Mouse (Mus musculus) heart, embryonic 12.5 days (tissue): Measurements from ENCODE around the gene Krt16. TPM values are rescaled to one million over a fixed set of nuclear protein-coding genes. Genes with fewer than 3 reads are reported as not detected.
"Not testable (repeated sequence)": the region's sequence is repeated elsewhere in the genome, so short reads cannot be mapped to it uniquely, and the experiment has no call there.

ENCODE experiments used
- ATAC-seq: fragments of 200-750 bp; cut with Nextera tagmentation; 2 replicates; pipeline ENCODE4 v1.8.0; 2017; ENCODE audit warnings: moderate TSS enrichment, moderate library complexity; ENCODE audit not compliant: insufficient number of reproducible peaks, low FRiP score
- H3K27ac ChIP-seq: fragments of 300-500 bp; sonication (generic); 2 replicates; pipeline ENCODE4 v1.5.1; 2016; ENCODE audit warnings: mild to moderate bottlenecking, moderate library complexity; ENCODE audit not compliant: poor library complexity, severe bottlenecking
- H3K27me3 ChIP-seq: fragments of 300-500 bp; sonication (generic); replicated peaks from 2 replicates; pipeline ENCODE4 v1.6.1; 2016; ENCODE audit warnings: mild to moderate bottlenecking, moderate library complexity
- H3K36me3 ChIP-seq: fragments of 300-500 bp; sonication (generic); 2 replicates; pipeline ENCODE4 v1.6.1; 2016; ENCODE audit warnings: mild to moderate bottlenecking, moderate library complexity
- H3K4me1 ChIP-seq: fragments of 300-500 bp; sonication (generic); replicated peaks from 2 replicates; pipeline ENCODE4 v1.6.1; 2016; ENCODE audit warnings: mild to moderate bottlenecking
- H3K4me2 ChIP-seq: fragments of 300-500 bp; sonication (generic); 2 replicates; pipeline ENCODE4 v1.6.1; 2016; ENCODE audit warnings: mild to moderate bottlenecking, moderate library complexity
- H3K4me3 ChIP-seq: fragments of 300-500 bp; sonication (generic); 2 replicates; pipeline ENCODE4 v1.5.1; 2016; ENCODE audit warnings: mild to moderate bottlenecking
- H3K9ac ChIP-seq: fragments of 300-500 bp; sonication (generic); 2 replicates; pipeline ENCODE4 v1.6.1; 2016; ENCODE audit warnings: mild to moderate bottlenecking, moderate library complexity
- H3K9me3 ChIP-seq: fragments of 300-500 bp; sonication (generic); replicated peaks from 2 replicates; pipeline ENCODE4 v1.6.1; 2016; ENCODE audit warnings: mild to moderate bottlenecking, moderate library complexity
- WGBS: fragments of 180-500 bp; shearing (Covaris S2); methylation state at CpG from one replicate; pipeline ENCODE4 v1.1.7; 2016; 5-methylcytosine and 5-hydroxymethylcytosine counted together
- polyA plus RNA-seq: library from polyadenylated mRNA; unstranded; fragments of >200 nt; fragmentation: Nextera tagmentation; extraction: Ambion mirVana; gene quantifications from 2 replicates; pipeline ENCODE4 v1.2.1, GENCODE M21; 2016

Gene Krt16
- polyA plus RNA-seq, 1 experiment from 2014 or later = not detected

DNA sequence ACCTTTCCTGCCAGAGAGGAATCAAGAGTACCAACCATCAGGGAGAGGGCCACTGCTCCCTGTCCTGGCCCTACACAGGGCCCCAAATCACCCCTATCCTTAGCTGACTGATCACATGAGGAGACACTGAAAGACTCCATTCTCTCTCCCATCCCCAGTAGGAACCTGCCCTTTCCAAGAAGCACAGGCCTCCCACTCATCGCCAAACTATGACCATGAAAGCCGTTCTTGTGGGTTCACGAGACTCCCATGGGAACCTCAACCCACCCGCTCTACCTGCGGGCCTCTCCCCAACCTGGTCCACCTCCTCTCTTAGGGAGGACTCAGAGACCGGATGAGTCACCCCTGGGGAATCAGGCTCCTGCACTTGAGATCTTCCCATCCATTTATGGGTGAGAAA is 6.8 kb upstream of the Krt16 start:
- Histone ChIP-seq H3K4me3 (no peak overlapping the region), H3K27me3 (0 out of 2 replicates have a peak, but pooled peaks cover 3% of the 10 kb centered on the region), H3K4me2 (no peak overlapping the region), H3K36me3 (no peaks in the 10 kb centered on the region), H3K9ac (no peak overlapping the region), H3K27ac (no peak overlapping the region), H3K9me3 (no peaks in the 10 kb centered on the region), H3K4me1 (no peaks in the 10 kb centered on the region)
- no peak for ATAC-seq
- WGBS = 85% methylated on average over 6 of the region's 6 CpGs

DNA sequence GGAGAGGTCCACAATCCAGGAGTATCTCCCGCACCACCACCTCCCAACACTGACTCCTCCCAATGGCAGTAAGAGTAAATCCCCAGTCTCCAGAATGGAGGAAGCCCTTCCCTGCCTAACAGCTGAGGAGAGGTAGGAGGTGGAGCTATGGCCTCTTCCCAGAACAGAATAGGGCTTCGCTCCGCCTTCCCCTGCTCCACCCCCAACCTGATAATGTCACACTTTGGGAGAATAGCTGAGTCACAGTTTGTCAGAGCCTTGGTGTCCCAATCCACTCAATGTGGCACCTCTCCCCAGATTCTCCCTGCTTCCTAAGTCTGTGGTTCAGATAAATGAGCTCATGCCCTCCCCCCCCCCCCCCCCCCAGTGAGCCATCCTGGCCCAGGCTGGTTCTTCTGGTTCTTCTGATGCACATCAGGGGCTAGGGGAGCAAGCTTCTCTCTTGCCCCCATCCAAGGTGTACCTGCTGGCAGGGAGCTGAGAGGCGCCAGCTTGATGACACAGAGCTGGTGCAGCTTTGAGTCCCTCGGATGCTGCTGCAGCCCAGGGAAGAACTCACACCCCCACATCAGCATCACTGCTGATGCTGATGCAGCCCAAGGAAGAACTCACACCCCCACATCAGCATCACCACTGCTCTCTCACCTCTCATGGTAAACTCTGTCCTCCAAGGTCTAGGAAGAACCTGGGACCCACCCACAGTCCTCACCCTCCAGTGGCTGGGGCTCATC is 5.8 kb upstream of the Krt16 start:
- Histone ChIP-seq H3K4me3 (no peak overlapping the region), H3K36me3 (no peaks in the 10 kb centered on the region), H3K9ac (no peak overlapping the region), H3K4me1 (no peaks in the 10 kb centered on the region), H3K27me3 (0 out of 2 replicates have a peak, but pooled peaks cover 3% of the 10 kb centered on the region), H3K27ac (no peak overlapping the region), H3K9me3 (no peaks in the 10 kb centered on the region), H3K4me2 (no peak overlapping the region)
- no peak for ATAC-seq
- WGBS = 45% methylated on average over 5 of the region's 5 CpGs

DNA sequence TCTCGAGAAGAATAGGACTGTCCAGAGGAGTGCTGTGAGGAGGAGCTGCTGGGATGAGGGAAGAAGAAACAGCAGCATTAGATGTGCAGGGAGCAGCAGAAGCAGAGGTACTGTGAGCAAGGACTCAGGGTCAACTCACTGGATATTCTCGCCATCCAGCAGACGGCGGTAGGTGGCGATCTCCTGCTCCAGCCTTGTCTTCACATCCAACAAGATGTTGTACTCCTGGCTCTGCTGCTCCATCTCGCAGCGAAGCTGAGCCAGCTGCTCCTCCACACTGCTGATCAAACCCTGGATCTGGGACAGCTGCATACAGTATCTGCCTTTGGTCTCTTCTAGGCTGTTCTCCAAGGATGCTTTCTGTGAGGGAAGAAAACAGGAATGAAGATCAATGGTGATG is 2.2 kb downstream of the Krt16 start:
- H3K4me2 ChIP-seq, H3K27ac ChIP-seq: not testable (repeated sequence)
- 50% methylated on average over 7 of the region's 7 CpGs for WGBS

DNA sequence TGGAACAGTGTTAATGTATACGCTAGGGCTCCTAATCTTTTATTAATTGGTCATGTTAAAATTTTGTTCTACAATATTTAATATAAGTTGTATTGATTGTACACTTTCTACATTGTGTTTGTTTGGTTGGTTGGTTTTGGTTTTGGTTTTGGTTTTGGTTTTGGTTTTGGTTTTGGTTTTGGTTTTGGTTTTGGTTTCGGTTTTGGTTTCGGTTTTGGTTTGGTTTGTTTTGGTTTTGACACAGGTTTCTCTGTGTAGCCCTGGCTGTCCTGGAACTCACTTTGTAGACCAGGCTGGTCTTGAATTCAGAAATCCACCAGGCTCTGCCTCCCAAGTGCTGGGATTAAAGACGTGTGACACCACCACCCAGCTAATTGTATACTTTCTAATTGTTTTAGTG is 8.4 kb downstream of the Krt16 start:
- not testable (repeated sequence) for H3K36me3 ChIP-seq, H3K4me2 ChIP-seq, H3K27ac ChIP-seq, H3K4me1 ChIP-seq, H3K27me3 ChIP-seq, ATAC-seq, H3K4me3 ChIP-seq, H3K9ac ChIP-seq, H3K9me3 ChIP-seq
- WGBS = 81% methylated on average over 4 of the region's 4 CpGs

More for the DNA sequence above, 2.2 kb downstream of the Krt16 start:
- not testable (repeated sequence) for ATAC-seq, H3K4me3 ChIP-seq, H3K9ac ChIP-seq, H3K27me3 ChIP-seq, H3K4me1 ChIP-seq, H3K9me3 ChIP-seq, H3K36me3 ChIP-seq

DNA sequence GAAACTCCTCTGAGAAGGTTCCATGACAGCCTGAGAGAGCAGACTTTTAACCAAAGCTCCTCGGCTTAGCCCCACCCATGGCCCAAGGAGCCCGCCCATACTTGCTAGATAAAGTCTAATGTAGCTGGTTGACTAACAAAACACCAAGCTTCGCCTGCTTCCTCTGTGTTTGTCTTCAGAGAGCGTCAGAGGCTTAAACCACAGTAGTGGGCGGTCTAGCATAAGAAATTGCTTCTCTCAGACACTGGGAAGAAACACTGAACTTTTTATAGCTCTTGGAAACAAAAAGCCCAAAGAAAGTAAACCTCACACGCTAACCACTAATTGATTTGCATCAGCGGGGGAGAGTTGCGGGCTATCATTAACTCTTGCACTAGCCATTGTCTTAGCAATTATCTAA is 27.0 kb downstream of the Krt16 start:
- no peak for ATAC-seq
- Histone ChIP-seq H3K27ac (no peak overlapping the region), H3K9ac (no peak overlapping the region), H3K4me1 (no peaks in the 10 kb centered on the region), H3K9me3 (no peaks in the 10 kb centered on the region), H3K27me3 (no peaks in the 10 kb centered on the region), H3K4me2 (no peak overlapping the region), H3K4me3 (no peak overlapping the region), H3K36me3 (no peaks in the 10 kb centered on the region)
- 66% methylated on average over 8 of the region's 8 CpGs for WGBS

DNA sequence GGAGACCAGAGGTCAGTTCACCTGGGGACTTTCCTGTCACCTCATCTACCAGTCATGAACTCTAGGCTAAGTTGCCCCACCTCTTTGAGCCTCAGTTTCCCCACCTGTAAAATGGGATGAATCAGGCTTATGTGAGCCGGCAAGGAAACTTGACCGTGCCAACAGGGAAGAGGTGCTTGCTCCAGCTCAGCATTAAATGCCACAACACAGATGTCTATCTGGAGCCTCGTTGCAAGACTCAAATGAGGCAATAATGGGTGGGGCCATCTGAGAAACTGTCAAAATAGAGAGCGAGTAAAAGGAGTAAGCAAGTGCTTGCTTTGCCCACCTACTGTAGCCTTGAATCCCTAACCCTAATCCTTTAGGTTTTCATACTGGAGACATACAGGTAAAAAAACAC is 29.4 kb downstream of the Krt16 start:
- Histone ChIP-seq H3K9me3 (no peaks in the 10 kb centered on the region), H3K4me2 (no peak overlapping the region), H3K27ac (no peak overlapping the region), H3K27me3 (no peaks in the 10 kb centered on the region), H3K36me3 (no peaks in the 10 kb centered on the region), H3K4me3 (no peak overlapping the region), H3K4me1 (no peaks in the 10 kb centered on the region), H3K9ac (no peak overlapping the region)
- no peak for ATAC-seq
- WGBS = 85% methylated on average over 4 of the region's 4 CpGs

DNA sequence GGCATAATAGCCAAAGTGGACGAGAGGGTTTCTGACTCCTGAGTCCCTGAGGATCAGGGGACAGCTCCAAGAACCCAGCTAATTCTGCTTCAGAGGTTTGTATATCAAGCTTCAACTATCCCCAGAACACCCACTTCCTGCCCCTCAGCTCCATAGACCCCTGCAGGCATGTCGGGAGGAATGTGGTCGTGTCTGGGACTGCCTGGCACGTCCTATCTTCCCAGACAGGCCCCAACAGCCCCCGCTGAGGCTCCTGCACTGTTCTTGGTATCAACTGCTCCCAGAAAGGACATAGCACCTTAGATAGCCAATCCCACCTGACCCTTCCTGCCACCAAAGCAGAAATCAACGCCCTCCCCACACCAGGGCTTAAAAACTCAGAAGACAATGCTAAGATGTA is 40.2 kb downstream of the Krt16 start:
- Histone ChIP-seq H3K36me3 (no peaks in the 10 kb centered on the region), H3K9ac (no peak overlapping the region), H3K27me3 (0 out of 2 replicates have a peak, but pooled peaks cover 6% of the 10 kb centered on the region), H3K27ac (no peak overlapping the region), H3K4me1 (no peaks in the 10 kb centered on the region), H3K4me2 (no peak overlapping the region), H3K9me3 (no peaks in the 10 kb centered on the region), H3K4me3 (no peak overlapping the region)
- ATAC-seq = no peak
- WGBS = 22% methylated on average over 6 of the region's 6 CpGs

DNA sequence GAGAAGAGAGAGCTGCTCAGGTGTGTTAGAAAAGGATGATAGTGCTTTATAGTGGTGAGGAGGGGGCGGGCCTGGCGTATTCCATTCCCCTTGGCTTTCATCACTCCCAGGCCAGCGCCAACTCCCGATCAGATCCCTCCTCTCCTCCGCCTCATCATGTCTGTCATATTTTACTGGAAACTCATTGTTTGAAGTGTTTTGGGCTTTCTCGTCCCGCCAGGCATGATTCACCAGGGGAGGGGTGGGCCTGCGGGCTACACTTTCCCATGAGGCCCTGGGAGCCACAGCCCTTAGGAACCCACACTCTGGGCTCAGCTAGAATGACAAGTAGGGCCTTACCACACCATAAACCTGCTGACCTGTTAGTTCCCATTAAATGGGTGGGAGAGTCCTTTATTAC is 41.2 kb downstream of the Krt16 start, which contains the start of gene Krt14:
TSS of gene Krt14 (minus strand) at position 51 of the 400 bp plus-strand sequence.
- Histone ChIP-seq H3K4me1 (no peaks in the 10 kb centered on the region), H3K27ac (no peak within 1 kb of the TSS), H3K4me2 (no peak within 1 kb of the TSS), H3K9ac (no peak within 1 kb of the TSS), H3K9me3 (no peaks in the 10 kb centered on the region), H3K4me3 (no peak within 1 kb of the TSS), H3K27me3 (0 out of 2 replicates have a peak, but pooled peaks cover 11% of the 10 kb centered on the region), H3K36me3 (no peaks in the 10 kb centered on the region)
- 81% methylated on average over 8 of the region's 8 CpGs for WGBS
- ATAC-seq = no peak

DNA sequence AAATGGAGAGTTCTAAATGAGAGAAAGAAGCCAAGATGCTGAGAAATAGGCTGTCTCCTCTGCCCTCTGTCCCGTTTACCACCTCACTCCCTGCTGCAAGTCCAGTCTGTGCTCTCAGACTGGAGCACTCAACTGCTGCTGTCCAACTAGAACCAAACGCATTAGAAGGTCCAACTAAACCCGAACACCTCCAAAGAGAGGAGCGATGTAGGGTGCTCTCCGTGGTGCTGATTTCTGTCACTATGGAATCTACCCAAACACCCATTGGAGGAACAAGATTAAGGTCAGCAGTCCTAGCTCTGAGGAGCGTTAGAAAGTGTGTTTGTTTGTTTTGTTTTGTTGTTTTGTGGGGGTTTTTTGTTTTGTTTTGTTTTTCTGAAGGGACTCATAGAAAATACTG is 45.3 kb downstream of the Krt16 start:
- H3K9ac ChIP-seq = no peak overlapping the region
- H3K9me3 ChIP-seq = no peaks in the 10 kb centered on the region
- H3K4me3 ChIP-seq = no peak overlapping the region
- no peaks in the 10 kb centered on the region for H3K4me1 ChIP-seq
- H3K4me2 ChIP-seq = no peak overlapping the region
- 0 out of 2 replicates have a peak, but pooled peaks cover 8% of the 10 kb centered on the region for H3K27me3 ChIP-seq
- no peak overlapping the region for H3K27ac ChIP-seq
- ATAC-seq = no peak
- WGBS = 12% methylated on average over 6 of the region's 6 CpGs
- H3K36me3 ChIP-seq = no peaks in the 10 kb centered on the region

DNA sequence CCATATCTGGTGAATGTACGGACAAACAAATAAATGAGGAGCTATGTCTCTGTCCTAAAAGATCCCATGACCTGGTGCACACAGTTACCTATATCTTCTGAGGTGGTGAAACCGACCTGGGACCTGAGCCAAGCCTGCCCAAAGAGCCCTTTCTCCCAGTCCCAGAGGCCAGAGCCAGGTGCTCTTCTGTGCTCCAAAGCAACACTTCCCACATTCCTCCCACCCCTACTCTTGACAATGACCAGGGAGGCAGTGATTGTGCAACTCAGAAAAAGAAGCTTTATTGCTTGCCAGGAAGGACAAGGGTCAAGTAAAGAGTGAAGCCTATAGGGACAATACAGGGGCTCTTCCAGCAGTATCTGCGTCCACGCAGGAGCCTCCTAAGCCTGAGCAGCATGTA is 45.8 kb downstream of the Krt16 start:
- Histone ChIP-seq H3K36me3 (no peaks in the 10 kb centered on the region), H3K9ac (no peak overlapping the region), H3K9me3 (no peaks in the 10 kb centered on the region), H3K4me3 (no peak overlapping the region), H3K27ac (no peak overlapping the region), H3K4me2 (no peak overlapping the region), H3K4me1 (no peaks in the 10 kb centered on the region), H3K27me3 (0 out of 2 replicates have a peak, but pooled peaks cover 8% of the 10 kb centered on the region)
- WGBS = 82% methylated on average over 4 of the region's 4 CpGs
- ATAC-seq = no peak

DNA sequence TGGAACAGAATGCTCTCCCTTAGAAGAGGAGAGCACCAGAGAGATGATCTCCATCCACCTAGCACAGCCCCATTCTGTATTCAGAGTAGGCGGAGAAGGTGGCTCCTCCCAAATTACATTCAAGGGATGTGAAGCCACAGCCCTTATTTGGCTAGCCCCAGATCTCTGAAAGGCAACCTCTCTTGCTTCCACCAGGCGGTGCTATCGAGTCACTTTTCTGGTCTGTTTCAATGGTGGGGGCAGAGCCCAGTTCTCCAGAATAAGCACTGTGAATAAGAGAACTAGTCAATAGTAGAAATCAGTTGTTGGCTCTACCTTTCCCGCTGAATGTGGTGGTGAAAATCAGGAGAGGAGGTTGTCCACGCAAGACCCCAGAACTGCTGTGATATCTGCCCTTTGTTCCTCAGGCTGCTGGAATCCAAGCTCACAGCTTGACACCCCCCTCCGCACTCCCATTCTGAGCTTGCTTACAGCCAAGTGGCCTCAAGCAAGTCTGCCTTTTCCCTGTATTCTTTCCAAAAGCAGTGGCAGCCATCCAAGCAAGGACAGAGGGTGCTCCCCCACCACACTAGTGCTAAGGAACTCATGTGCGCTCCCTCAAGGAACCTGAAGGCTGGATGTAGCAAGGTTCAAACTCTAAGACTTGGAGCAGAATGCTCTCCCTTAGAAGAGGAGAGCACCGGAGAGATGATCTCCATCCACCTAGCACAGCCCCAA is 48.4 kb downstream of the Krt16 start:
- 41% methylated on average over 8 of the region's 8 CpGs for WGBS
- no peak for ATAC-seq

More for the DNA sequence above, 48.4 kb downstream of the Krt16 start:
- Histone ChIP-seq H3K4me2 (no peak overlapping the region), H3K27ac (no peak overlapping the region), H3K27me3 (0 out of 2 replicates have a peak, but pooled peaks cover 5% of the 10 kb centered on the region), H3K9ac (no peak overlapping the region), H3K9me3 (no peaks in the 10 kb centered on the region), H3K36me3 (no peaks in the 10 kb centered on the region), H3K4me1 (no peaks in the 10 kb centered on the region), H3K4me3 (no peak overlapping the region)
